Mouse (Mus musculus): ENCODE data around the gene Elf3. TPM values are rescaled to one million over a fixed set of nuclear protein-coding genes. Genes with fewer than 3 reads are reported as not detected.

Elf3 gene
- polyA plus RNA-seq, 1 experiment, result 0.21 TPM

DNA sequence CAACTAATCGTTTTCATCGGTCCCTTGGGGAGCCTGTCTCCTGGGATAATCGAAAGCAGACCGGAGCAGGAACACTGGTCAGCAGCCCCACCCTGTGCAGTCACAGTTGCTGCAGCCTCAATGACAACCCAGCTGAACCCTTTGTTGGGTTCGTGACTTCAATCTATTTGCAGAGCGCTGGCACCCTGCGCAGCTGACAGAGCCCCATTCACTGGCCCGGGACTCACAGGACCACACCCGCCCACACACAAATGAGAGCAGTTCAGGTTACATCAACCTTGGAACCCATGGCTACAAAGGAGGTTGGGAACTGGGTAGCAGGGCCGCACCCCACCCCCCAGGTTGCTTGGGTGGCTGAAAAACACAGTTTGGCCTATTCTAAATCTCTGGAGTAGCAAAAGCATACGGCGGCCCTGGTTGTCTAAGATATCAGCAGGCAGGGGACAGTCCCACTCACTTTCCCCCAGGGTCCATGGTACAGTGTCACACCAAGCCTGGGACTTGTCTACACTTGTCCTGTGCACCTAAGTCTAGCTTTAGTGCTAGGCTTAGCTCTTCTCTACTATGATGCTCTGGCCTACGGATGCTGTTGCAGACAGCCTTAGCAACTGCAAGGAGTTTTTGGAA lies 40.6 kb downstream of the Elf3 start:
- no peak overlapping the region for H3K27ac ChIP-seq (ENCODE audit: insufficient read depth, low read length)
- no peak overlapping the region for H3K4me3 ChIP-seq (ENCODE audit: insufficient read depth, low read length)
- TF ChIP-seq POLR2A (IDR thresholded peaks at IDR 0.05; ENCODE audit: extremely low read depth, insufficient read depth, low read length) (no peak), CTCF (IDR thresholded peaks at IDR 0.05; ENCODE audit: extremely low read depth, insufficient read depth, low read length) (no peak)
- no peaks in the 10 kb centered on the region for H3K4me1 ChIP-seq (ENCODE audit: control insufficient read depth, insufficient read depth, low read length)

DNA sequence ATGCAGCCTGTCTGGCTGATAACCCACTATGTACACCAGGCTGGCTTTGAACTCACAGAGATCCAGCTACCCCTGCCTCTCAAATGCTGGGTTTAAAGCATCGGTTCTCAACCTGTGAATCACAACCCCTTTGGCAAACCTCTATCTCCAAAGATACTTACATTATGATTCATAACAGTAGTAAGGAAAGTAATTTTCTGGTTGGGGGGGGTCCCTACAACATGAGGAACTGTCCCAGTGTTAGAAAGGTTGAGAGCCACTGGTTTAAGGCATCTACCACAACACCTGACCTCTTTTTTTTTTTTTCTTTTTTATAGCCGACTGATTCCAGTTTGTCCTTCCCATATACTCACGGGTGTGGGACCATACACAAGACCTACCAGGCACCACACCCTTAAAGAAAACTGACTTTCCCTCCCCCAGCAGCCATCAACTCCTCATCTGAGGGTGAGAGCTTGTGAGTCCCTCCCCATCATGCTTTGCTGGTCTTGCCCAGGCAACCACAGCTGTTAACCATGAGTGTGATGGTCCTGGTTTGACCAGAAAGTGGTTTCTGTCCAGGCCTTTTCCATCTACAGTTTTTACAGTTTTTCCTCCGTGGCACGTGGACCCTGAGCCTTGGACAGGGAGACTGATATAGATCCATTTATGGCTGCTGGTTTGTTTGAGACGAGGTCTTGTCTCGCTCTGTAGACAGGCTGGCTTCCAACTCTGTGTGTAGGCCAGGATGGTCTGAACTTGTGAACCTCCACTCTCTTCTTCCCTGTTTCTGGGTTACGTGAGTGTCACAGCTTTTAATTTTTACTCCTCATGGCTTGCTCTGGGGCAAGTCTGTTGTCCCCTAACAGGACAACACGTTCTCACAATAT lies 44.4 kb downstream of the Elf3 start:
- Histone ChIP-seq H3K4me1 (ENCODE audit: control insufficient read depth, insufficient read depth, low read length) (no peaks in the 10 kb centered on the region), H3K4me3 (ENCODE audit: insufficient read depth, low read length) (no peak overlapping the region), H3K27ac (ENCODE audit: insufficient read depth, low read length) (no peak overlapping the region)
- TF ChIP-seq CTCF (IDR thresholded peaks at IDR 0.05; ENCODE audit: extremely low read depth, insufficient read depth, low read length) (no peak), POLR2A (IDR thresholded peaks at IDR 0.05; ENCODE audit: extremely low read depth, insufficient read depth, low read length) (no peak)

DNA sequence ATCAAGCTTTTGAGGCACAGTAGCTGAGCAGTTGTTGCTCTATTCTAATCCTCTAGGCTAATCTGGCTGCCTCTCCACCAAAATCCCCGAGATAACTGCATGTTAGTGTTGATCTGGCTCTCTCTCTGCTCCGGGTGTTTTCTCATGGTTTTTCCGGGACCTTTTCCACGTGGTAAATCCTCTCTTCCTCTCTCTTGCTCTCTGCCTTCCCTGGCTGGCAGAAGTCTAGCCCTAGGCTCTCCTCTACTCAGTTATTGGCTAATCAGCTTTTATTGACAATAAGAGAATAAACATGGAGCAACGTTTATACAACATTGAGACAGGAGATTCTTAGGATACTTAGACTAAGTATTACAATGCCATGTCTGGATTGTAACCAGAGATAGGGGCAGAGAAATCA lies 47.9 kb downstream of the Elf3 start:
- TF ChIP-seq POLR2A (IDR thresholded peaks at IDR 0.05; ENCODE audit: extremely low read depth, insufficient read depth, low read length) (no peak), CTCF (IDR thresholded peaks at IDR 0.05; ENCODE audit: extremely low read depth, insufficient read depth, low read length) (no peak)
- Histone ChIP-seq H3K4me1 (ENCODE audit: control insufficient read depth, insufficient read depth, low read length) (no peaks in the 10 kb centered on the region), H3K27ac (ENCODE audit: insufficient read depth, low read length) (no peak overlapping the region), H3K4me3 (ENCODE audit: insufficient read depth, low read length) (no peak overlapping the region)

DNA sequence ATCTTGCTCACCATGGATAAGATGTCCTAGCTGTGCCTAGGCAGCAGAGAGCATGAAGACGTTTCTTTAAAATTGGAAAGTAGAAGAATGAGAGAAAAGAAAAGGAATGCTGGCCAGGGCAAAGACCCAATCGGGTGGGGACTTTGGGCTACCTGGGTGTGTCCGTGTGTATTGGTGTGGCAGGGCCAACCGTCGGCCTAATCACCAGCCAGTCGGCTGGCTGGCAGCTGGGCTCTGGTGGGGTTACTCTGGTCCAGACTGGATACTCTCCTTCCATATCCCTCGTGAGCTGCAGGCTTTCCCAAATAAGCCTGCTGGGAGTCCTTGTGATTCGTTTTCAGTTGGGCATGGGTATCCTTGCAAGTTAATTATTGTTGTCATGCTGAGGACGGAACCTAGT lies 49.7 kb downstream of the Elf3 start:
- H3K4me1 ChIP-seq (ENCODE audit: control insufficient read depth, insufficient read depth, low read length), result no peaks in the 10 kb centered on the region
- H3K4me3 ChIP-seq (ENCODE audit: insufficient read depth, low read length), result no peak overlapping the region
- TF ChIP-seq CTCF (IDR thresholded peaks at IDR 0.05; ENCODE audit: extremely low read depth, insufficient read depth, low read length) (no peak), POLR2A (IDR thresholded peaks at IDR 0.05; ENCODE audit: extremely low read depth, insufficient read depth, low read length) (no peak)
- H3K27ac ChIP-seq (ENCODE audit: insufficient read depth, low read length), result no peak overlapping the region

DNA sequence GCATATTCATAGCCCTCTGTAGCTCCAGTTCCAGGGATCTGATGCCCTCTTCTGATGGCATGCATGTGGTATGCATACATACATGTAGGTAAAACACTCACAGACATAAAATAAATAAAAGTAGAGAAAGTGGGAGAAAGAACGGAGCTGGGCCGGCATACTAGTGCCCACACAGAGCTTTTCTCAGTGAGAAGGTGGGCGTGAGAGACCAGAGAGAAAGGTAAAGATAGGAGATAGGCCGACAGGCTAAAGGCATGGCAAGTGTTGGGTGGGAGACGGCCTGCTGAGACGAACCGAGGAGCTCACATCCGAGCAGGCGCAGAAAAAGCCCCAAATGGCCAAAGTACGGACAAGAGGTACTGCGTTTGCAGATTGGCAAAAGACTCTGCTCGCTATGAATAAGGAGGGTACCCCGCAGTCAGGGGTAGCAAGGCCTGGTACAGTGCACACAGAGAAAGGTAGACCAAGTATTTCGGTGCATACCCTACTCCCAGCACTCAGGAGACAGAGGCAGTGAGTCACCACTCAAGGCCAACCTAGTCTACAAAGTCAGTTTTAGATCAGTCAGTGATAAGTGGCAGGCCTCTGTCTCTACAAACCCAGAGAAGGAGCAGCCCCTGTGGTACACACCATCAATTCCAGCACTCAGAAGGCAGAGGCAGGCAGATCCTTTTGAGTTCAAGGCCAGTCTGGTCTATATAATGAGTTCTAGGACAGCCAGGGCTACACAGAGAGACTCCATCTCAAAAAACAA lies 51.6 kb downstream of the Elf3 start:
- Histone ChIP-seq H3K27ac (ENCODE audit: insufficient read depth, low read length) (no peak overlapping the region), H3K4me3 (ENCODE audit: insufficient read depth, low read length) (no peak overlapping the region), H3K4me1 (ENCODE audit: control insufficient read depth, insufficient read depth, low read length) (no peaks in the 10 kb centered on the region)
- TF ChIP-seq POLR2A (IDR thresholded peaks at IDR 0.05; ENCODE audit: extremely low read depth, insufficient read depth, low read length), result no peak

DNA sequence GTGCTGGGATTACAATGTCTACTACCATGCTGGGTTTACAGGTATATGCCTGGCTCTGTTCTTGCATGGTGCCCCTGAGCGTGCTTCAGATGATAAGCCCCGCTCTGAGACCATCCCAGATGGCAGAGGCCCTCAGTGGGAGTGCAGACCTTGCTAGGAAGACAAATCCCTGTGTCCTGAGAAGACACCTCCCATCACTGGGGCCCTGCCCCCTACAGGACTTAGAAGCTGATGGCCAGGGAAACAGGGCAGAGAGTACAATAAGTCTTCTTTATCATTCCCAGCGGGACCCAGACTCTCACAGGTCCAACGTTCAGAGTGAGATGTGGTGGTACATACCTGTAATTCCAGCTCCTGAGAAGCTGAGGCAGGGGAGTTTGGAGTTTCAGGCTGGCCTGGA lies 53.1 kb downstream of the Elf3 start:
- Histone ChIP-seq H3K4me3 (ENCODE audit: insufficient read depth, low read length) (no peak overlapping the region), H3K27ac (ENCODE audit: insufficient read depth, low read length) (no peak overlapping the region), H3K4me1 (ENCODE audit: control insufficient read depth, insufficient read depth, low read length) (no peaks in the 10 kb centered on the region)
- TF ChIP-seq POLR2A (IDR thresholded peaks at IDR 0.05; ENCODE audit: extremely low read depth, insufficient read depth, low read length) (no peak), CTCF (IDR thresholded peaks at IDR 0.05; ENCODE audit: extremely low read depth, insufficient read depth, low read length) (no peak)

DNA sequence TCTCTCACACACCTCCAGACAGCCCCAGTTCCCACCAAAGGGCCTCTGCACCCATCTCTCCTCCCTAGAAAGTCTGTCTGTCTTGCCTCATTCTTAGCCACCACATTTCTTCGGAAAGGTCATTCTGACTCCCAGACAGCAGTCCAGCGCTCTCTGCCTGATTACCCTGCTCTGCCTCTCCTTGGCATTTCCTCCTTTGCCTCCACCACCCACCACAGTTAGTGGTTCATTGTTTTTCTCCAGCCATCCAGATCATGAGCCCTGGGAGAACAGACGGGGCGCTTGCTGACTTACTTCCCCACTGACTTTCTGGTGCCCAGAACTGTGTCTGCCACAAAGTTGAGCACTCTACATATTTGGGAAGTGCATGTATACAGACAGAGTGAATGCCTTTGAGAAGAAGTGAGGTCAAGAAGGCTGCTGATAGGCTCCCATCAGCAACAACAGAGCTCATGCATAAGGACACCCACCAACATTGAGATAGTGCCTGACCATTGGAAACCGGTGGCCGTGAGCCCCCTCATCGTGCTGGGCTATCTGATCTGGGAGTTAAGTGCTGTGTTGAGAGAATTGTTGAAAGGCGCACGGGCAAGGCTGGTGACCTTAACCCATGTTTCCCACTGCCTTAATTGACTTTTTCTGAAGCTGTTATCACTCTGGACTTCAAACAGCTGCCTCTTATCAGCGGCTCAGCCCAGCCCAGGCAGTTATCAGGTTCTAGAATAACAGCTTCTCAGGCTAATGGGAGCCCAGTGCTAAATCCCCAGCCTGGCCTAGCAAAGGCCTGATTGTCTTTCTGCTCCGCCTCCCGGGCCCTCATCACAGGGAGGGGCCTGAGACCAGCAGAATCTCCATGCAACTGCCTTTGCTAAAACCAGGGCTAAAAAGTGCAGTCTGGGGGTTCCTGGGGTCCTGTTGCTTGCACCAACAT lies 53.9 kb downstream of the Elf3 start:
- H3K4me3 ChIP-seq (ENCODE audit: insufficient read depth, low read length), result no peak overlapping the region
- TF ChIP-seq CTCF (IDR thresholded peaks at IDR 0.05; ENCODE audit: extremely low read depth, insufficient read depth, low read length), result no peak
- no peak for TF ChIP-seq POLR2A (IDR thresholded peaks at IDR 0.05; ENCODE audit: extremely low read depth, insufficient read depth, low read length)
- no peaks in the 10 kb centered on the region for H3K4me1 ChIP-seq (ENCODE audit: control insufficient read depth, insufficient read depth, low read length)
- H3K27ac ChIP-seq (ENCODE audit: insufficient read depth, low read length), result no peak overlapping the region

Other genes with a start within 250 kb of the Elf3 start
- 1.5 and 1.6 TPM in 2 replicates for gene Lgr6, start 153.3 kb downstream of the Elf3 start, polyA plus RNA-seq (2012; rRNA removed)
- 0.08 and 0.86 TPM in 2 replicates for gene Ptpn7, start 125.9 kb downstream of the Elf3 start, polyA plus RNA-seq (2012; rRNA removed)
- 354 and 358 TPM in 2 replicates for gene Arl8a, start 111.7 kb downstream of the Elf3 start, polyA plus RNA-seq (2012; rRNA removed)
- 324 and 331 TPM in 2 replicates for gene Gpr37l1, start 90.9 kb downstream of the Elf3 start, polyA plus RNA-seq (2012; rRNA removed)
- gene Rnpep, start 25.5 kb upstream of the Elf3 start, polyA plus RNA-seq (2012; rRNA removed), result 47.4 and 53.8 TPM in 2 replicates
- 82.7 and 88.6 TPM in 2 replicates for gene Timm17a, start 55.2 kb upstream of the Elf3 start, polyA plus RNA-seq (2012; rRNA removed)
- 0.58 and 0.87 TPM in 2 replicates for gene Lmod1, start 66.2 kb upstream of the Elf3 start, polyA plus RNA-seq (2012; rRNA removed)
- gene Shisa4, start 116.7 kb upstream of the Elf3 start, polyA plus RNA-seq (2012; rRNA removed), result 219 and 220 TPM in 2 replicates
- gene Ipo9, start 171.9 kb upstream of the Elf3 start, polyA plus RNA-seq (2012; rRNA removed), result 149 and 169 TPM in 2 replicates

Data from cortical plate, adult 2 months (tissue).